Mouse (Mus musculus) G1E-ER4 (cell line): ENCODE results near the gene Pltp. TPM values are rescaled to one million over a fixed set of nuclear protein-coding genes. Genes with fewer than 3 reads are reported as not detected.

Source experiments
- GATA1 ChIP-seq: IDR thresholded peaks from one replicate; pipeline ENCODE4 v1.8.0; 2012; ENCODE audit warnings: low read length, inconsistent platforms
- polyA plus RNA-seq: library from polyadenylated mRNA; stranded (reverse); fragments of >175 nt; gene quantifications from 2 replicates; pipeline ENCODE4 v1.2.3, GENCODE M21; 2012

Pltp gene
- polyA plus RNA-seq, 1 experiment = not detected

- TF ChIP-seq GATA1 = no peak
Observed at GRCm38 (mm10) chr2:164888996-164889395, 31.5 kb upstream of the Pltp start.

- no peak for TF ChIP-seq GATA1
Observed at GRCm38 (mm10) chr2:164886617-164887016, 29.1 kb upstream of the Pltp start.

- TF ChIP-seq GATA1 = no peak
Observed at GRCm38 (mm10) chr2:164885788-164886187, 28.3 kb upstream of the Pltp start.

DNA sequence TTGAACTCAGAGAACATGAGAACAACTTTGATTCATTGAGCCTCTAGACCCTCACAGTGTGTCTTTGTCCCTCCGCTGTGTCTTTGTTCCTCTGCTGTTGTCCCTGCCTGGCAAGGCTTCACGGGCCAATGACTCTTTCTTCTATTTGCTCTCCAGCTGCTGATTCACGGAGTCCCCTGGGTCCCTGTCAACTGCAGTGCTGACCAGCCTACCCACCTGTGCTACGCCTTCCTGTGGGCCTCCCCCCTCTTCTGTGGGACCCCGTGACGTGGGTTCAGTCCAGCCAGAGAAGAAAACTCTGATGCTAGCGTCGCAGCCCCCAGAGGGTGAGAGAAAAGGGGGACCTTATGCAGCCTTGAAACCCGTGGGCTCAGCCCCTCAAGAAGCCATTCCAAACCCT lies 25.1 kb upstream of the Pltp start:
- TF ChIP-seq GATA1 = no peak

GRCm38 (mm10) chr2:164879568-164880277 lies 22.2 kb upstream of the Pltp start:
- TF ChIP-seq GATA1 = no peak

DNA sequence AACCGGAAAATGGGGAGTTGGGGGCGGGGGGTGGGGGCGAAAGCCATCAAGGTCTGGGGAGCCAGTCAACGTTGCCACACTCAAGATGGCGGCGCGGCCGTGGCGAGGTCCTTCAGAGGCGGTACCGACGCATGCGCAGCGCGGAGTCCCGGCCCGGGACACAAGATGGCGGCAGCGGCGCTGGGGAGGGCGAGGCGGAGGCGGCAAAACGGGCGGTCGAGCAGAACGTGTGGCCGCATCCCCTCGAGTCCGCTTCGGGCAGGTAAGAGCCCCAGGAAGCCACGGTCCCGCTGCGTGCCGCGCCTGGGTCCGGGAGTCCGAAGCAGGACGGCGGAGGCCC lies 21.7 kb upstream of the Pltp start, which contains the start of gene Pcif1:
TSS of gene Pcif1 (plus strand) at position 77 of the 340 bp plus-strand sequence.
- no peak for TF ChIP-seq GATA1

DNA sequence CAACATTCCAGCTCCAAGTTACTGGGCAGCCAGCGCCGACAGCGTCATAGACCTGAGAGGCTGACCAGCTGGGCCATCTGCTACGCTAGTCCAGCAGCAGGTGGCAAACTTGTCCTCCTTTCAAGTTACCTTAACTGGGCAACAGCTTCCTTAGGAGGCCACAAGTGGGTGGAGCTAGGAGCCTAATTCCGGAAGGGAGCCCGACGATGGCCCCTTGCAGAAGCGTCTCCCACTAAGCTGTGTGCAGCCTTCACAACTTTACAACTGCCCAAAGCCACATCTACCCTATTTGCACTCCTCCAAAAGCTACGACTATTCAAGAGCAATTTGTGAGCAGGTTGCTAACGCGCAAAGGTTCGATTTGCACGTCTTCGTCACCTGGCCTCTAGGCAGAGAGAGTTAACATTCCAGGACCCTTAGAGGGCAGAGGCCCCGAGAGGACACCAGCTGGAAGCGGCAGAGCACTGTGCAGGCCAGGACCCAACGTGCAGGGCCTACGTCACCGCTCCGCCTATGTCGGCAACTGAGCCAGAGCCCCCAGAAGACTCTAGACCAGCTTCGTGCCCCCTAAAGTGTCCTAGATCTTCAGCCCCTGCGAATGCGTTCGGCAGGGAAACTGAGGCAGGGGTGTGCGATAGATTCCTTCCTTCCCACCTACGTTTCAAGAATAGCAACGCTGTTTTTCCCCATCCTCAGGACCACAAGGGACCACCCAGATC lies 21.2 kb upstream of the Pltp start:
- no peak for TF ChIP-seq GATA1

- TF ChIP-seq GATA1 = no peak
Observed at GRCm38 (mm10) chr2:164874239-164874769, 16.8 kb upstream of the Pltp start.

DNA sequence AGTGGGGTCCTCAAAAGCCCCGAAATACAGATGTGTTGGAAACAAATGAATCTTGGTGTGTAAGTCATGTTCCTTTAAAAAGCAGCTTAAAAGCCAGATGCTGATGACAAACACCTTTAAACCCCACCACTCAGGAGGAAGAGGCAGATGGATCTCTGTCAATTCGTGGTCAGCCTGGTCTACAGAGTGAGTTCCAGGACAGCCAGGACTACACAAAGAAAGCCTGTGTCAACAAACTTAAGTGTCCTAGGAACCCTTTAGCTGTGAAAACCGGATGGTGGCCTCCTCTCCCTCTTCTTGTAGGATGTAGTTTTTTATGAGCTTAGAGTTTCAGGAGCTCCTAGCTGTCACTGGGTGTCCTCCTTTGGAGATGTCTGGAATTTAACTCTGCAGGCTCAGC lies 16.1 kb upstream of the Pltp start:
- TF ChIP-seq GATA1 = no peak

DNA sequence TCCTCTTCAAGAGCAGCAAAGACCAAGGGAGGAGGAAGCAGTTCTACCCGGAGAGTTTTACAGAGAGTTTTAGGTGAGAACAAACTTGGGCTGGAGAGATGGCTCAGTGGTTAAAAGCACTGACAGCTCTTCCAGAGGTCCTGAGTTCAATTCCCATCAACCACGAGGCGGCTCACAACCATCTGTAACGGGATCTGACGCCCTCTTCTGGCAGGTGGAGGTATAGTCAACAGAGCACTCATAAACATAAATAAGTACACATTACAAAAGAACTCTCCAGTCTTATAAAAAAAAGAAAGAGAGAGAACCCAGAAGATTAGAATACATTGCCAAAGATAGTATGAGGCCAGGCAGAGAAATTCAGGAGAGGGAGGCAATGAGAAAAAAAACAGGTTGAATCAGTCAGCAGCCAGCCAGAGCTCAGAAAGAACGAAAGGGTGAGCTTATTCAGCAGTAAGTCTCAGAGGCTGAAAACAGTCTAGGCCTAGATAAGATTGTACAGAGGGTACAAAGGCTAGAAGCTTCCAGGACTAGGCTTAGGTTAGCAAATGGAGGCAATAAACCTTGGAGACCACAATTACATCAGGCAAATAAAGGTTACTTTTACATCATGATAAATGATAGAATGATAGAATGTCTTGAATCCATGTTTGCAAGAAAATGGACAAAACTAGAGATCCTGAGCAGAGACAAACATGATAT lies 14.2 kb upstream of the Pltp start:
- TF ChIP-seq GATA1 = no peak

- TF ChIP-seq GATA1 = no peak
Observed at GRCm38 (mm10) chr2:164868491-164868890, 11.0 kb upstream of the Pltp start.

- no peak for TF ChIP-seq GATA1
Observed at GRCm38 (mm10) chr2:164867566-164867965, 10.1 kb upstream of the Pltp start.

- TF ChIP-seq GATA1 = no peak
Observed at GRCm38 (mm10) chr2:164866741-164867551, 9.4 kb upstream of the Pltp start.

- no peak for TF ChIP-seq GATA1
Observed at GRCm38 (mm10) chr2:164864593-164864992, 7.1 kb upstream of the Pltp start.

DNA sequence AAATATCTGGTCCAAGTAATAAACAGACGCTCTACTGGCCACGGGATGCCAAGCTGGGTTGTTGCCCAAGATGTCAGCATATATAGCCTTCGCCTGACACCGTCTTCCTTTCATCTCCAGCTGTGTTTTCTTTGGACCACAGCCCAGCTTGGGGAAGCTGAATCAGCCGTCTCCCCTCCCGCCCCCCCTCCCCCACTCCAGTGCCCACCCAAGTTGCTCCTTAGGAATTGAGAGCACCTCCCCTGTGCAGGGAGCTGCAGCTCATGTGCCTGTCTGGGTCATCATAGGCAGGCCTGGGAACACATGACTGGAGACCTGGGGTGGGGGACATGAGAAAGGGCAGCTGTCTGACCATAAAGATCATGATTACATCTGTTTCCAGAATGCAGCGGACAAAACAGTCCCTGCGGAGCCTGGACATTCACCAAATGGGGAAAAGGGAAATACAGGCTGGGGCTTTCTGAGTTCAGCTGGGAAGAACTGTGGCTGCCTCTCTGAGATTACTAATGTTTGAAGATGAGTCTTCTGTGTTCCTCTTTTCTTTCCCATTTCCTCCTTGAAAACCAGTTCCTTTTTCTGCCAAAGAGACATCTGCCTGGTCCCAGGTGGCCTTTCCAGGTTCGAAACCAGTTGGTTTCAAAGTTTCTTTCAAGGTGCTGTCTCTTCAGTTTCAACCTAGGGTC lies 4.8 kb upstream of the Pltp start:
- TF ChIP-seq GATA1 = no peak
